Mouse (Mus musculus): ENCODE measurements around the gene Pik3r5.

DNA sequence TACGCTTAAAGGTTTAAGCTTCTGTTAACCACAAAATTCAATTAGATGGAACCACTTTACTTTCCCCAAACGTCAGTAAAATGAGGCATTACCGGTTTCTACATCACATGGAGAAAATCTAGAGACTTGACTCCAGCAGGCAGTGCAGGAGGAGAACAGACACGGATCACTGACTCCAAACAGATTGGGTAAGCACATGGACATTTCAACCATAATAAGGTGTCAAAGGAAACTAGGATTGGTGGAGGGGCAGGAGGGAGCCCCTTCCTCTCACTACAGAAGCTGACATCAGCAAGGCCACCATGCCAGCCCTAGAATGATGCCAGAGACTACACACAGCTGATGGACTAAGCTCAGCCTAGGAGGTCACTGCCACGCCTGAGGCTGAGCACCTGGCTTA is 36.4 kb upstream of the Pik3r5 start:
- TF ChIP-seq GATA1 (IDR thresholded peaks at IDR 0.05; ENCODE audit: borderline replicate concordance, low read length) (no peak), FLI1 (IDR thresholded peaks at IDR 0.05; ENCODE audit: low read length) (no peak)
